Mouse (Mus musculus): ENCODE measurements at regions not wholly inside any gene's neighbourhood (a gene's known extent, or its start where the extent isn't known, plus 50 kb on each side); places are given as distances from the start of the nearest gene placed in this dataset.

- Histone ChIP-seq H3K36me3 (ENCODE audit: control insufficient read depth, insufficient read depth) (no peaks in the 10 kb centered on the region), H3K27me3 (ENCODE audit: control insufficient read depth, insufficient read depth, insufficient read length) (no peaks in the 10 kb centered on the region), H3K79me3 (ENCODE audit: low read depth) (no peaks in the 10 kb centered on the region), H3ac (ENCODE audit: control insufficient read depth, insufficient read length, low read depth) (no peak overlapping the region), H3K4me3 (ENCODE audit: insufficient read depth, poor library complexity, severe bottlenecking) (no peak overlapping the region), H3K79me2 (ENCODE audit: control insufficient read depth, insufficient read depth) (no peaks in the 10 kb centered on the region)
- no peak for TF ChIP-seq CEBPB (IDR thresholded peaks at IDR 0.05; ENCODE audit: low read depth)
- TF ChIP-seq FOSL1 (IDR thresholded peaks at IDR 0.05; ENCODE audit: insufficient read depth, low read length, poor library complexity, severe bottlenecking): no peak
- no peak for TF ChIP-seq USF1 (IDR thresholded peaks at IDR 0.05; ENCODE audit: low read depth)
- TF ChIP-seq MYOG (IDR thresholded peaks at IDR 0.05; ENCODE audit: control insufficient read depth, extremely low read depth, insufficient read length): no peak
- no peak for TF ChIP-seq MAX (IDR thresholded peaks at IDR 0.05)
- TF ChIP-seq CTCF (IDR thresholded peaks at IDR 0.05; ENCODE audit: control insufficient read depth, insufficient read depth, insufficient read length): no peak
- TF ChIP-seq MYOD1 (IDR thresholded peaks at IDR 0.05; ENCODE audit: control insufficient read depth, insufficient read length, low read depth): no peak
Observed at GRCm38 (mm10) chr5:64414519-64414918, 258.4 kb downstream of the Tbc1d1 start.

GRCm38 (mm10) chr5:64419395-64419794, 263.3 kb downstream of the Tbc1d1 start:
- TF ChIP-seq MAX (IDR thresholded peaks at IDR 0.05) (no peak), CEBPB (IDR thresholded peaks at IDR 0.05; ENCODE audit: low read depth) (no peak), FOSL1 (IDR thresholded peaks at IDR 0.05; ENCODE audit: insufficient read depth, low read length, poor library complexity, severe bottlenecking) (no peak), MYOG (IDR thresholded peaks at IDR 0.05; ENCODE audit: control insufficient read depth, extremely low read depth, insufficient read length) (no peak), MYOD1 (IDR thresholded peaks at IDR 0.05; ENCODE audit: control insufficient read depth, insufficient read length, low read depth) (no peak), USF1 (IDR thresholded peaks at IDR 0.05; ENCODE audit: low read depth) (no peak), CTCF (IDR thresholded peaks at IDR 0.05; ENCODE audit: control insufficient read depth, insufficient read depth, insufficient read length) (no peak)
- Histone ChIP-seq H3K79me2 (ENCODE audit: control insufficient read depth, insufficient read depth) (no peaks in the 10 kb centered on the region), H3K27me3 (ENCODE audit: control insufficient read depth, insufficient read depth, insufficient read length) (no peaks in the 10 kb centered on the region), H3ac (ENCODE audit: control insufficient read depth, insufficient read length, low read depth) (no peak overlapping the region), H3K4me3 (ENCODE audit: insufficient read depth, poor library complexity, severe bottlenecking) (no peak overlapping the region), H3K36me3 (ENCODE audit: control insufficient read depth, insufficient read depth) (no peaks in the 10 kb centered on the region), H3K79me3 (ENCODE audit: low read depth) (no peaks in the 10 kb centered on the region)

- Histone ChIP-seq H3K79me2 (ENCODE audit: control insufficient read depth, insufficient read depth) (no peaks in the 10 kb centered on the region), H3K4me3 (ENCODE audit: insufficient read depth, poor library complexity, severe bottlenecking) (no peak overlapping the region), H3ac (ENCODE audit: control insufficient read depth, insufficient read length, low read depth) (no peak overlapping the region), H3K27me3 (ENCODE audit: control insufficient read depth, insufficient read depth, insufficient read length) (no peaks in the 10 kb centered on the region), H3K36me3 (ENCODE audit: control insufficient read depth, insufficient read depth) (no peaks in the 10 kb centered on the region), H3K79me3 (ENCODE audit: low read depth) (no peaks in the 10 kb centered on the region)
- TF ChIP-seq USF1 (IDR thresholded peaks at IDR 0.05; ENCODE audit: low read depth) (no peak), CTCF (IDR thresholded peaks at IDR 0.05; ENCODE audit: control insufficient read depth, insufficient read depth, insufficient read length) (no peak), MAX (IDR thresholded peaks at IDR 0.05) (no peak), MYOG (IDR thresholded peaks at IDR 0.05; ENCODE audit: control insufficient read depth, extremely low read depth, insufficient read length) (no peak), FOSL1 (IDR thresholded peaks at IDR 0.05; ENCODE audit: insufficient read depth, low read length, poor library complexity, severe bottlenecking) (no peak), CEBPB (IDR thresholded peaks at IDR 0.05; ENCODE audit: low read depth) (no peak), MYOD1 (IDR thresholded peaks at IDR 0.05; ENCODE audit: control insufficient read depth, insufficient read length, low read depth) (no peak)
Observed at GRCm38 (mm10) chr5:64422787-64423587, 266.9 kb downstream of the Tbc1d1 start.

- Histone ChIP-seq H3K27me3 (ENCODE audit: control insufficient read depth, insufficient read depth, insufficient read length) (no peaks in the 10 kb centered on the region), H3K79me3 (ENCODE audit: low read depth) (no peaks in the 10 kb centered on the region), H3ac (ENCODE audit: control insufficient read depth, insufficient read length, low read depth) (no peak overlapping the region), H3K36me3 (ENCODE audit: control insufficient read depth, insufficient read depth) (no peaks in the 10 kb centered on the region), H3K4me3 (ENCODE audit: insufficient read depth, poor library complexity, severe bottlenecking) (no peak overlapping the region), H3K79me2 (ENCODE audit: control insufficient read depth, insufficient read depth) (no peaks in the 10 kb centered on the region)
- TF ChIP-seq FOSL1 (IDR thresholded peaks at IDR 0.05; ENCODE audit: insufficient read depth, low read length, poor library complexity, severe bottlenecking): no peak
- no peak for TF ChIP-seq CEBPB (IDR thresholded peaks at IDR 0.05; ENCODE audit: low read depth)
- TF ChIP-seq MAX (IDR thresholded peaks at IDR 0.05): no peak
- TF ChIP-seq MYOD1 (IDR thresholded peaks at IDR 0.05; ENCODE audit: control insufficient read depth, insufficient read length, low read depth): no peak
- no peak for TF ChIP-seq CTCF (IDR thresholded peaks at IDR 0.05; ENCODE audit: control insufficient read depth, insufficient read depth, insufficient read length)
- no peak for TF ChIP-seq USF1 (IDR thresholded peaks at IDR 0.05; ENCODE audit: low read depth)
- TF ChIP-seq MYOG (IDR thresholded peaks at IDR 0.05; ENCODE audit: control insufficient read depth, extremely low read depth, insufficient read length): no peak
Observed at GRCm38 (mm10) chr5:64428822-64429221, 272.7 kb downstream of the Tbc1d1 start.

- no peak for TF ChIP-seq MAX (IDR thresholded peaks at IDR 0.05)
- TF ChIP-seq USF1 (IDR thresholded peaks at IDR 0.05; ENCODE audit: low read depth): no peak
- no peak for TF ChIP-seq MYOG (IDR thresholded peaks at IDR 0.05; ENCODE audit: control insufficient read depth, extremely low read depth, insufficient read length)
- TF ChIP-seq FOSL1 (IDR thresholded peaks at IDR 0.05; ENCODE audit: insufficient read depth, low read length, poor library complexity, severe bottlenecking): no peak
- no peak for TF ChIP-seq MYOD1 (IDR thresholded peaks at IDR 0.05; ENCODE audit: control insufficient read depth, insufficient read length, low read depth)
- TF ChIP-seq CEBPB (IDR thresholded peaks at IDR 0.05; ENCODE audit: low read depth): no peak
- no peak for TF ChIP-seq CTCF (IDR thresholded peaks at IDR 0.05; ENCODE audit: control insufficient read depth, insufficient read depth, insufficient read length)
- no peaks in the 10 kb centered on the region for H3K36me3 ChIP-seq (ENCODE audit: control insufficient read depth, insufficient read depth)
- H3K27me3 ChIP-seq (ENCODE audit: control insufficient read depth, insufficient read depth, insufficient read length): no peaks in the 10 kb centered on the region
- no peak overlapping the region for H3K4me3 ChIP-seq (ENCODE audit: insufficient read depth, poor library complexity, severe bottlenecking)
- H3ac ChIP-seq (ENCODE audit: control insufficient read depth, insufficient read length, low read depth): no peak overlapping the region
- H3K79me3 ChIP-seq (ENCODE audit: low read depth): no peaks in the 10 kb centered on the region
- H3K79me2 ChIP-seq (ENCODE audit: control insufficient read depth, insufficient read depth): no peaks in the 10 kb centered on the region
Observed at GRCm38 (mm10) chr5:64430501-64430900, 274.4 kb downstream of the Tbc1d1 start.
